Mouse (Mus musculus): ENCODE results near the gene Igf2r.
A peak's percentile ranks its signal among the peaks of the same experiment; 100 is the strongest.
"Not testable (repeated sequence)": the region's sequence is repeated elsewhere in the genome, so short reads cannot be mapped to it uniquely, and the experiment has no call there.

Gene Igf2r

DNA sequence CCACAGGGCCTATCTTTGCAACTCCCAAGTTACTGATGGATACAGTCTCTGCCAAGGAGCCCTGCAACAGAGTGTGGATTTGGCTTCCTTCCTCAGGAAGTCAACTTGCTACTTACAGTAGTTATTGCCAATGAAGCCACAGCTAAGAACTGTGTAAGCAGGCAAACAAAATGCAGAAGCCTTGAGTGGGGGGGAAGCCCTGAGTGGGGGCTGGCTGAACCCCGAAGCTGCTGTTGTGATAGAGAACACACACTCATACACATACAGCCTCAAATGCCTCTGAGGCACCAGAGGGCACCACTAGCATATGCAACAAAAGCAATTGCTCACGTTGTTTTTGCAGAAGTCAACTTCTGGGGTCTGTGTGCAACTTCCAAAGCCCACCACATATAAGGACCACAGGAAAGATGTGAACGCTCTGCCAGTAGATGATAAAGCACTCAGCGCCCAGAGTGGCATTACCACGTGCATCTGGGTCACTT is 55.3 kb downstream of the Igf2r start:
- peak; percentile 42 for DNase-seq

DNA sequence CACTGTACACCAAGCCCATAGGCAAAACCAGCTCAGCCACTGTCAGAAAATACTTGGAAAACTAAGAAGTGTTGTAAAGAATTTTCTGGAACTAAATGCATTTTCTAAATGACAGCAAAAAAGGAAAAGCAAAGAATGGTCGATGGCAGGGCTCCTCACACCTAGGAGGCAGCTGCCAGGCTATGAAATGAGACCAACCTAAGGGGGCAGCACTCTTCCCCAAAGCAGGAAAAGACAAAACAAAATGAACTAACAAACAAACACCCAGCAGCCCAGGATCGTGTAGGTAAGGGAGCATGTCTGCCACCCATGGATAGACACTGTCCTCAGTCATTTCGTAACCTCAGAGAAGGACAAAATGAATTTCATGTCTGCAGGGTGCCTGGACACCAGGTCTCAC is 56.5 kb downstream of the Igf2r start:
- DNase-seq, result no peak

DNA sequence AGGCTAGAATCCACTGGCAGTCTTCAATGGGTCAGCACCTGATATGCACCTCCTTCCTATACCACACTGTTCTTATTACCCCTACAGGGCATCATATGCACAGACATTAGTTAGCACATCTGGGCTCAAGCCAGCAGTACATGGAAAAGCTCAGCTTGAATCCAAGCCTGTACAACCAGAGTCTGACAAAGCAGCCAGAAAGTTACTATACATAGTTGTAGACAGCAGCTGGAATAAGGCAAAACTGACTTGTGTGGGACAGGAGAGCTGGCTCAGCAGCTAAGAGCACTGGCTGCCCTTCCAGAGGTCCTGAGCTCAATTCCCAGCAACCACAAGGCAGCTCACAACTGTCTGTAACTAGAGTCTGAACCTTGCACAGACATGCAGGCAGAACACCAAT is 57.3 kb downstream of the Igf2r start:
- no peak for DNase-seq

DNA sequence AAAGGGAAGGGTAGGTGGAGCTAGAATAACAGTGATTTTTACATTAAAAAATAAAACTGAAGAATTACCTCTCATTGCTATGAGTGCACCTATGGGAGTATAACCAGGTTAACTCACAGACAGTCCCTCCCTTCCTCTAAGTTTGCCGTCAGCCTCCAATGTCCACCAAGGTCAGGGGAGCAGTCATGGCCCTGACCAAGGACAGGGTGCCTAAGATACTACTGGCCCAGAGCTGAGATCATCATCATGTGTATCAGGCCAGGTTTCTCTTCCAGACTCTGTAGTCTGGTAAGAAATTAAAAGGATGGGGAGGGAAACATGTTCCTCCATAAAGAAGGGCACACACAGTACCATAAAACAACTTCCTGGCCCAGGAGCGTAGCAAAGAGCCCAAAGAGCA is 58.5 kb downstream of the Igf2r start:
- DNase-seq, result no peak

DNA sequence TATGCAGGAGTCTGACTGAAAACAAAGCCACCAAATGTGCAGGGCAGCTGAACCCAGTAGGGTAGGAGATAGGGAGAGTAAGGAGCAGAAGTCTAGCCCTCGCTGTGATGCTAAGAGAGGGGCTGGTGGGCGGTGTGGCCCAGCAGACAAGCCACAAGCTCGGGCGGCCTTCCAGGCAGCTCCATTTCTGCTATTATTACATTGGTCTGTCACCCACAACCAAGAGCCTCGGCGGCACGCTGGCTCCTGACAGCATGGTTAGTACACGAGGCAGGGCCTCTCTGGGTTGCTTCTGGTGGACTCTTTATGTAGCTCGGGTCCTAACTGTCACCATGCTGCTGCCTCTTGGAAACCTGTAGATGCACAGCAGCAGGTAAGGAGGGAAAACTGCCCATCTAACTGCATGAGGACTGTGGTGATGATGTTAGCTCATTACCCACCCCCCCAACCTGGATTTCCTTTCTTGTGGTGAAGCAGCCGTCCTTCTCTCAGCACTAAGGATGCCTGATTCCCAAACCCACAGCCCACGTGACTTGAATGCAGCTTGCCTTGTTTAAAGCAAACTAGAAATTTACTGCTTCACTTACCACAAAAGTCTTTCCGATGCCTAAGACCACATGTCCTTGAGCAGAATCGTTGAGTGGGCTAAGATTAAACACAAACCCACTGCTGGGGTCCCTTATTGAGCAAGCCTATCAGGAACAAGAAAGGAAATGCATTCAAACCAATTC is 59.2 kb downstream of the Igf2r start:
- no peak for DNase-seq

DNA sequence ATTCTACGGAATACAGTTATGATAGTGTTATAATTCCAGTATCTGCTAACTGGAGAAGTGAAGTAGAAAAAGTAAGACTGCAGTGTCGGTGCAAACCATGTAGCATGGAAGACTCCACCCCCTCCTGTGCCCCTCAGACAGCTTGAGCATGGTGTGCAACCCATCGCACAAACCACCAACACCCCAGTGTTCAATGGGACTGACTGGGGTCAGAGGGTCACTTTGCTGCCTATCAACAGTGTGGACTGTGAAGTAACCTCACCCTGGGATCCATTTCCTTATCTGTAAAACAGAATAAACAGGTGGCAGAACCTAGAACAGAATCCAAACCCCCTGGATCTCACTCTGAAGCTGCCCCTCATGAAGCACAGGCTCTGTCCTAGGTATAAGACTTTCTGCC is 61.1 kb downstream of the Igf2r start:
- DNase-seq, result no peak

DNA sequence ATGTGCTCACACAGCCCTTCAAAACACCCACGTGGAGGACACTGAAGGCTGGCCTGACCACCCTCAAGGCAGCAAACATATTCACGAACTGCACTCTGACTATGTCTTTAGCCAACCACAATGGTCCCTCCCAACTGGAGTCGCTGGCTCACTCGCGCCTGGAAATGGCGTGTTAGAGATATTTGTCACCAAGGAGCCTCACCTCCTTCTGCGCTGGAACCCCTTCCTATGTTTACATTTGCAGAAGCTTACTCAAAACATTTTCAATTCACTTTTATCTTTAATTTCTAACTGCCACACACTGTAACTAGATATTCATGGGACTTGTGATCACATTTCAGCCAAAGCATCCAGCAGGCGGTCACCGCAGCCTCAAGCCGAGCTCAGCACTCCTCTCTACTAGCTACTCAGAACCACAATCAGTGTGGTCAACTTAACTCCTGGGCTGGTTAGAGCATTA is 62.8 kb downstream of the Igf2r start:
- no peak for DNase-seq

DNA sequence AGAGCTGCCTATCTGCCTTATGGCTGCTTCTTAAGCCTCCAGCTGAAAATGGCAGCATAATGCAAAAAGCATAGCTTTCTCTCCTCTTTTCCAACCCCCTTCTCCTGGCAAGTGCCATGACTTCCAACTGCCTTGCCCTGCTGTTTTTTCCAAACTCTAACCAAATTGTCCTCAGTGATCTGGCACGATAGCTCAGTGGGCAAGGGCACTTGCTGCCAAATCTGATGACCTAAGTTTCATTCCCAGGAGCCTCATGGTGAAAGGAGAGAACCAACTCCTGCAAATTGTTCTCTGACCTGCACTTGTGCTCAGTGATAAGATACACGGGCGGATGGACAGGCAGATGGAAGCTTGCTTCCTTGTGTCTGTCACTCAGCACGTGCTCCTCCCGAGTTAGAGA is 66.6 kb downstream of the Igf2r start:
- no peak for DNase-seq

DNA sequence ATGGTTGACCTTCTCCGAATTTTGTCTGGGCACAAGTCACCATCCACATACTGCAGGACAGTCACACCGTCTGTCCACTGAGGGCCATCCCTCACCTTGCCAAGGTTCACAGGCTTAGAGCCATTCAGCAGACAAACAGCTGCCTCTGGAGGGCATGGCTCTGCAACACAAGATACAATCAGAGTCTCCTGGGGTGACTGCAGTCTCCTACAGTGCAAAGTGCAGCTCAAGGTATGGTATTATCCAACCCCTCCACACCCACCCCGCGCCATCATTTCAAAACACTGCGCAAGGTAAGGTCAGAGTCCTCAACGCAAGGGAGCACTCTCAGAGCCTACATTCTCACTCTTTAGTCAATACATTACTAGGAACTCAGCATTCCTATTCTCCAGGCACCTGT is 69.1 kb downstream of the Igf2r start:
- DNase-seq, result no peak

DNA sequence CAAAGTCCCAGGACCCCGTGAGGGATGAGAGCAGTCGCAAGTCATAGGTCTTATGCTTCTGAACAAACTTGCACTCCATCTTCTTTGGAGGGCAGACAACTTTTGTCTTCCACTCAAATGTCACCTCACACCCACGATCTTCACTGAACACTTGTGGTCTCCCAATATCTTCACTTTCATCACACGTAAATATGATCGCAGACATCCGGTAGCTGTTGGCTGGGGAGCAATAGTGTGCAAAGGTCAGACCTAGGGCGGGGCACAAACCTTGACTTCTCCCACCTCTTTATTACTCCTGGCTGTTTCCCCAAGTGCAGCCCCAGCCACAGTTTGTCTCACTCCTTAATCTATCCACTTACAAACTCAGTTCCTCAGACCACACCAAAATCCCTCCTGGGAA is 77.6 kb downstream of the Igf2r start:
- no peak for DNase-seq

DNA sequence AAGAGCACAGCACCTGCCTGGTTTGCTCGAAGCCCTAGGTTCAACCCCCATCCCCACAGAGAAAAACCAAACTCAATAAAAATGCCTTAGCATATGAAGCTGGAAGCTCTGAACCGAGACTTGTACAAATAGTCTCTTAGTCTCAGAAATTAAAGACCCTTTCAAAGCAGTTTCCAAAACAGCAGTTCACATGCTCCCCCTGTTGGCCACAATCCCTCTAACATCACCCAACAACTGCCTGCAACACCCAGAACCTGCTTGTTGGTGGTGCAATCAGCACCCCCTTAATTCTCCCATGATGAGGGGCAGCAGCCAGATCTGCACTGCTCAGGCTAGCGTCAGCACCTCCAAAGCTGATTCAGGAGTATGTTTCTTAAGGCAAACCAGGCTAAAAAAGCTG is 79.9 kb downstream of the Igf2r start:
- DNase-seq, result peak; percentile 78

DNA sequence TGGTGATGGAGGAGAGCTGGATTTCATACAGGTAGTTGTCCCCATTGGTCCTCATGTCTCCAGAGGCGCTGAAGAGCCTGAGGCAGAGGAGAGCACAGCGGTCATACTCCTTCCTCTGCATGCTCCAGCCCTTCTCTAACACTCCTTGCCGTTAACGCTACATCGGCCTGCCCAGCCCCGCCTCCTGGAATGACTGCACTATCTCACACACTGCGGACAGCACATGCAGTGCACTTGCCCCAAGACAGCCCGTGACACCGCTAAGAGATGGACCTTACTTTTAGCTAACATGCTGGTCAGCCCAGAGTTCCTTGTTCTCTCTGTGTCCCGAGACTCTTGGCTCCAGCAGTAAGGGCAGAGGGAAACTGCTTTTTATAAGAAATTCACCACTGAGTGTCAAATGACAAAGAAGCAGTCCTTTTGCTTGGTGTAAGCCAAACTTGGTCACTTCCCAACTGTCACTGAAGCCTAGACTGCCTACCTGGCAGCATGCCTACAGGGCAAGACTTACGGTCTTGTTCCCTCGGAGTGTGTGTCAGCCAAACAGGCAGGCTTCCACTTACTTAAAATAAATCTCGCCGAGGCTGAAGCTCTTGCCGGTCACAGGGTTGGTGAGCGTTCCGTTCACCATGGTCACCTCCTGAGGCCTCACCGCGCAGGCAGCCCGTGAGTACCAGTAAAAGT is 80.9 kb downstream of the Igf2r start:
- DNase-seq, result no peak

DNA sequence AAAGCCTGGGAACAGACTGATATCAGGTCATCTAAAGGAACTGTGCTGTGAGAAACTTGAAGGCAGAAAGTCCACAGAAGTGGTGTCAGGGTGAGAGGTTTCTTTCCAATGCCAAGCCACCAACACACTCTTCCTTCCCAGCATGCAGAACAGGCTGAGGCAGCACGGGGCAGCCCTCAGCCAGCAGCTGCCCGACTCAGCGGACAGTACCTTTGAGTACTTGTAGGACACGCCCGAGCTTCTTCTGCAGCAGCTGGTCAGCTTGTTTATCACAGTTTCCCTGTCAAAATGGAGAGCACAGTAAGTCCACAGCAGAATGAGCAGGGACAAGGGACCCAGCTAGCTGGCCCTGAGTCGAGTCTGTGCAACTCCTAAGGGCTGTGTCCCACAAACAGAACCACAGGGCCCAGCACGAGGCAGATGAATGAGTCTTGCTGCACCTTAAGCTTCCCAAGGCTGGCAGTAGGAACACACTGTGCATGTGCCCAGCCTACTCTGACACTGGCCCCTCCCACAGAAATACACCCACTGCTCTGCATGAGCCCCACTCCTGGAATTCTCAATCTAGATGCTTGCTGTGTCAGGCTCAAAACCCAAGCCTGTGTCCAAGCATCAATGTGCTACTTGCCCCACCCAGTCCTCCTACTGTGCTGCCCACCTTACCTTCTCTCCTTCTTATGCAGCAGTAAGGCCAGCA is 84.4 kb downstream of the Igf2r start:
- no peak for DNase-seq

DNA sequence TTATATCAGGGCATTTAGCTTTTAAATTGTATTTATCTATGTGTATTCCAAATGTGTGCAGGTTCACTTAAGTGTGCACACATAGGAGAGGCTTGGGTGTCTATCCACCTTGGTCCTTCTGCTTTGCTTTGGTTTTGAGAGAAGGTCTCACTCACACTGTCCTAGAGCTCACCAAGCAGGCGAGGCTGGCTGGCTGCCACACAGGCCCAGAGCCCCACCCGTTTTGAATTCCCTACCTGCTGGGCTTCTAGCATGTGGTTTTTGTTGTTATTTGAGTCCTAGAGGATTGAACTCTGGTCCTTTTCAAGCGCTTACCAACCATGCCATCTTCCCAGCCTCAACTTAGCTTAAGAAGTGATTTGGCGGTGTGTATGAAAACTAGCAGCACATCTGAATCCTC is 85.1 kb downstream of the Igf2r start:
- no peak for DNase-seq

DNA sequence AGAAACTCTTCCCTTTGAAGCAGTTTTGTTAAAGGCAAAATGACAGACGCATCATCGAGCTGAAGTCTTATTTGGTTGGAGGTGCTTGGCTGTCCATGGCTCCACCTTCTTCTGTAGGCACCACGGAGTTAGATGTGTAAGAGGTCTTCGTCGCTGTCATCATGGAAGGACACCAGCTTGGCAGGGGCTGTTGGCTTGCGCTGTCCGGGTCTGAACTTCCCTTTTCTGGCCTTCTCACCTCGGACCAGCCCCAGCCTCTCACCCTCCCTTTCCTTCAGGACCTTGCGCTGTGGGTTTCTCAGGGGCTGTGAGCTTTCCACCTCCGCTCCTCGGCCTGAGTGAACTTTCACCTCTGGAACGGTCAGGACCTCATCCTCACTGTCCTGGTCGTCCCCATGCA is 85.9 kb downstream of the Igf2r start:
- no peak for DNase-seq

DNA sequence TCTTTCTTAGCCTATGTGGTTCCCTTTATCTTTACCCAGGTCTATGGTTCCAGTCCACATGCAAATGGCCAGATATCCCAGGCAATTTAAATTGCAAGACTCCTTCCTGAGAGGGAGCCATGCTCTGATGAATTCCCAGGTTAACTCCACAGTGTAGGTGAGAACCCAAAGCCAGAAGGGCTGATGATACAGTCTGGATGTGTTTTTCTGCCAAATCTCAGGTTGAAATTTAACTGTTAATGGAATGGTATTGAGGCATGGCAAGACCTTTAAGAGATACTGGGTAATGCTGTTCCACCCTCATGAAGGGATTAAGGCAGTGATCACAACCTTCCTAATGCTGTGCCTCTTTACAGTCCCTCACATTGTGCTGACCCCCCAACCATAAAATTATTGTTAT is 91.2 kb downstream of the Igf2r start:
- no peak for DNase-seq

DNA sequence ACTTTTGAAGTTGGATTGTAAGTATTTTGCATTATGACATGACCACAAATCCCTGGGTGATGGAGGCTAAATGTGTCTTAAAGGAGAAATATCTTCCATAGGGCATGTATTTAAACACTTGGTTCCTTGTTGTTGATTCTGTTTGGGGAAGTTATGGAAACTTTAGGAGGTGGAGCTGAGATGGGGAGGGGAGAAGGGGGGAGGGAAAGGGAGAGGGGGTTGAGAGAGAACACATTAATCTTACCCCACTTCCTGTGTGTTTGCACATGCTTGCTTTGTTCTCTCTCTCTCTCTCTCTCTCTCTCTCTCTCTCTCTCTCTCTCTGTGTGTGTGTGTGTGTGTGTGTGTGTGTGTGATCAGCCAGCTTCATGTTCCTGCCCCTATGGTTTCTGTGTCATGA is 92.3 kb downstream of the Igf2r start:
- DNase-seq, result no peak

DNA sequence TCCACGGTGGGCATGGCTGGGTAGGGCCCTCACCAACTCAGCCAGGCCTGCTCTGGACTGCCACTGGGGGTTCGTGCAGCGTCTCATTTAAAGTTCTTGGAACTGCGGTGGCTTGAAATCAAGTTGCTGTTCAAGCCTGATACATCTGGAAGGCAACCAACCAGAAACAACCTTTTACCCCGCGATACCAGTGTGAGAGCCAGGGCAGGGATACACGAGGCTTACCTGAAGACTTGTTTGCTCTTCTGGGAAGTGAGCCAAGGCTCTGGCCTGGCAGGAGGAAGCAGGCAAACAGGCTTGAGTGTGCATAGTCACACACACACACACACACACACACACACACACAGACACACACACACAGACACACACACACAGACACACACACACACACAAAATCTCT is 93.8 kb downstream of the Igf2r start, which contains the start of gene Slc22a1:
Gene Slc22a1, minus strand, starts transcription at position 184 of the 400 bp plus-strand sequence.
- no peak for DNase-seq

DNA sequence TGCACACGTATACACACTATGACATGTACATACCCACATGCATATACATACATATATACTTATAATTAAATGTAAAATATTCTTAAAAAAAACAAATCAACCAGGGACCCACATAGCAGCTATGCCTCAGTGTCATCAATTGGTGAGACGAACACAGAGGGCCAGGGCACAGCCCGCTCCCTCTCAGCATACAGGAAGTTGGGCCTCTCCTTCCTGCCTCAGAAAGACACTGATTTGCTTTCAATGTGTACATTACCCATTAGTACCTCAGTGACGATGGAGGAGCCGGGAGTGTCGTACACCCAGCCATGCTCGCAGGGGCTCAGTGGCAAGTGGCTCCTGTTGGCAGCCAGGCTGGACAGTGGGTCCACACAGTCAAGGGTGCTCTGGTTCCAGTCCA is 94.5 kb downstream of the Igf2r start:
- DNase-seq, result not testable (repeated sequence)

DNA sequence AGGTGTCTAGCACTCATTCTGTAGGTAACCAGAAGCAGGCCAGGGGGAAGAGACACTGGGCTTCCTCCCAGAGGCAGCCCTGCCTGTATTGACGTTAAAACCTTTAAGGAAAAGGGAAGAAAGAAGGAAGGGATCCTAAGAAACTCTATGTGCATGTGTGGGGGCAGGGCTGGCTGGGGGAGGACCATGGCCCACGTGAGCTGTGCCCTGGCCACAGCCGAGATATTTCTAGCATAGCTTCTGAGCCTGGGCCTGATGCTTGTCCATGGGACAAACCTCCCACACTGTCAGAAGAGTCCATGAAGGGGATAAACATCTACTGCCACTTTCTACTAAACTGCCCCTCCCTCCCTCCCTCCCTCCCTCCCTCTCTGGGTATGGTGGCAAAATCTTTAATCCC is 95.6 kb downstream of the Igf2r start:
- no peak for DNase-seq

DNA sequence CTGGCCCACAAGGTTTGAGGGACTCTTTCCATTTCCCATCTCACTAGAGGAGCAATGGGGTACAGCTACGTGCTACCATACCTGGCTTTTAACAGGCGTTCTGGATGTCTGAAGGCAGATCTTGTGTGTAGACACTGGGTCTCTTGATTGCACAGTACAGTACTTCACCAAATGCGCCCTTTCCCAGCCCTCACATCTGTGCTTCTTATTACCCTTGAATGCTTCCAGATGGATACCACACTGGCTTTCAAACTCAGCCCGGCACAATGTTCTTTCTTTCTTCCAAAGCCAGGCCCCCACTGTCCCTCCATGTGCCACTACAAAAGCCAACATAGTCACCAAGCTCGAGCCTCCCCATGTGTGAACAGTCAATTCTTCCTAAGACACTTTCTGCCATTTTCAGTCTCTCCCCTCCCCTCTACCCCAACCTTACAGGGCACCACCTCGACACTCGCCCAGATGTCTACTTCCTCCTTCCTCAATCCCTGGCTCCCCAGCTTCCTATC is 97.1 kb downstream of the Igf2r start:
- DNase-seq, result no peak

DNA sequence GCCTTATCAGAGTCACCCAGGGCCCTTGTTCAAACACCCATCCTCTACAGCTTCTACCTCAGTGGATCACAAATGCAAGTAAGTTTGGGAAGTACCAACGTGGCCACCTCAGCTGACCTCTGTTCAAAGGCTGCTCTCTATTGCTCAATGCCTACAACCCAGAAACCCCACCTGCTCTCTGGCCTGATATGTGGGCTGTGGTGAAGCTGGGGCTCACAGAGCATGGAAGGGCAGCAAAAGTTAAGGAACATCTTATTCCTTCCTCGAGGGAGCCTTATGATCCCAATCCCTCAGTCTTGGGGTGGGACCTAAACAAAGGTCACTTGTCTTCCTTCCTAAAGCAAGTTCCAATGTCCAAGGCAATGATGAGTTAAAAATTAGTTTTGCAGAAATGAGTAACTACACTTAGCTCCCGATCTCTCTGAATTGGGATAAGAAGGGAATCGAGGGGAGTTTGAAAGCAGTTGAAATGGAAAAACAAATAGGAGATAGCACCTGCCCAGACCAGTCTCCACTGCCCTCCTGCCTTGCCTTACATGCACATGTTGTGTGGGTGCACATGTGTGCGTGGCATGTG is 98.3 kb downstream of the Igf2r start:
- no peak for DNase-seq

DNA sequence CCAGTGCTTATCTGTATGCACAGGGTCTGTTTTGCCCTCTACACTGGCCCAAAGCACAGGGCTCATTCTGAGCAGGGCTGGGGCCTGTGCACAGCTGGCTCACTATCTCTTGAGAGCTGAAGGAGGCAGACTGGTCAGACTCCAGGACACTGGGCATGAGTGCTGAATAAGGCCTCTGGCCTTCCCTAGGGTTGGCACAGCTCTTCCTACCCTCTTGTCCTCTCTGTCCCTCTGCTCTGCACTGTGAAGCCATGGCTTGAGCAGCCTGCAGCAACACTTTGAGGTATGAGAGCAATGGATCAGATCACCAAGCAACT is 100.1 kb downstream of the Igf2r start:
- no peak for DNase-seq
